Mouse (Mus musculus): Measurements from ENCODE around the gene Socs3. TPM values are rescaled to one million over a fixed set of nuclear protein-coding genes. Genes with fewer than 3 reads are reported as not detected.

The Socs3 gene
- total and polyA plus RNA-seq, 2 experiments, result 2.0 to 7.5 TPM

GRCm38 (mm10) chr11:117964294-117964693 lies 5.6 kb downstream of the Socs3 start:
- peak overlapping the region; percentile 72 for H3K27ac ChIP-seq (replicated peaks; ENCODE audit: insufficient read depth, low read depth, low read length)
- no peak overlapping the region for H3K4me3 ChIP-seq (ENCODE audit: insufficient read depth, low read depth, low read length)
- H3K79me2 ChIP-seq (ENCODE audit: control insufficient read depth, insufficient read depth, low read length), result peaks cover 21% of the 10 kb centered on the region
- no peak for TF ChIP-seq CTCF (IDR thresholded peaks at IDR 0.05; ENCODE audit: low read depth, low read length)
- no peaks in the 10 kb centered on the region; the same call in 1 of the 2 replicates for H3K36me3 ChIP-seq (ENCODE audit: control insufficient read depth, insufficient read depth, low read length)
- H3K4me1 ChIP-seq (ENCODE audit: control insufficient read depth, insufficient read depth, low read length), result peaks cover 62% of the 10 kb centered on the region
- 46% methylated on average over 1 of the region's 1 CpGs for WGBS
- DNase-seq (ENCODE audit: extremely low read depth, low read depth, low spot score), result no peak
- H3K27me3 ChIP-seq (ENCODE audit: control insufficient read depth, insufficient read depth, low read length), result no peaks in the 10 kb centered on the region
- H3K9ac ChIP-seq (ENCODE audit: low read depth, low read length), result no peak overlapping the region

DNA sequence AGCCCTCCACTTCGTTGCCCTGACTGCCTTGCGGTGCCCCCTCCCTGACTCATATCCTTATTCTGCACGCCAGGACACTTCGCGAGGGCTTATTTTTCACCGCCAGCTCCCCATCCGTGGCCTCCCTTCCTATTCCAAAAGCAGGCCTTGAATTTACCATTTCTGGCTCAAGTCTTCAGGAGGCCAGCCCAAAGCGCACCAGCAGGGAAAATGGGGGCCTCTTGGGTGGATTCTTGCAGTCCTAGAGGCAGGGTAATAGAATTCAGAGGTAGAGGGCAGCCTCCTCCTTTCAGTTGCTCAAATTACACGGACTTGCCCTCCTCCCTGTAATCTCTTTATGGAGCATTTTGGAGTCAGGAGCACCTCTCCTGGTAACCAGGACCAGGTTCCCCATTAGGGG lies 6.0 kb downstream of the Socs3 start:
- DNase-seq (ENCODE audit: extremely low read depth, low read depth, low spot score), result no peak
- no peaks in the 10 kb centered on the region; the same call in 1 of the 2 replicates for H3K36me3 ChIP-seq (ENCODE audit: control insufficient read depth, insufficient read depth, low read length)
- peak overlapping the region; percentile 72 for H3K27ac ChIP-seq (replicated peaks; ENCODE audit: insufficient read depth, low read depth, low read length)
- WGBS, result 12% methylated on average over 9 of the region's 9 CpGs
- H3K4me3 ChIP-seq (ENCODE audit: insufficient read depth, low read depth, low read length), result peak overlapping the region; percentile 48; the same call in 1 of the 2 replicates
- TF ChIP-seq POLR2A (IDR thresholded peaks at IDR 0.05; ENCODE audit: extremely low read depth, insufficient read depth, low read length) (no peak), CTCF (IDR thresholded peaks at IDR 0.05; ENCODE audit: low read depth, low read length) (no peak)
- peaks cover 64% of the 10 kb centered on the region for H3K4me1 ChIP-seq (ENCODE audit: control insufficient read depth, insufficient read depth, low read length)
- H3K9ac ChIP-seq (ENCODE audit: low read depth, low read length), result peak overlapping the region; percentile 71
- H3K27me3 ChIP-seq (ENCODE audit: control insufficient read depth, insufficient read depth, low read length), result no peaks in the 10 kb centered on the region
- peaks cover 20% of the 10 kb centered on the region for H3K79me2 ChIP-seq (ENCODE audit: control insufficient read depth, insufficient read depth, low read length)

GRCm38 (mm10) chr11:117963091-117963793 lies 6.6 kb downstream of the Socs3 start:
- TF ChIP-seq CTCF (IDR thresholded peaks at IDR 0.05; ENCODE audit: low read depth, low read length) (no peak), POLR2A (IDR thresholded peaks at IDR 0.05; ENCODE audit: extremely low read depth, insufficient read depth, low read length) (peak; percentile 57; the same call in 1 of the 2 replicates)
- Histone ChIP-seq H3K9ac (ENCODE audit: low read depth, low read length) (peak overlapping the region; percentile 71), H3K27ac (replicated peaks; ENCODE audit: insufficient read depth, low read depth, low read length) (peak overlapping the region; percentile 81), H3K4me1 (ENCODE audit: control insufficient read depth, insufficient read depth, low read length) (peaks cover 69% of the 10 kb centered on the region), H3K79me2 (ENCODE audit: control insufficient read depth, insufficient read depth, low read length) (peaks cover 14% of the 10 kb centered on the region), H3K36me3 (ENCODE audit: control insufficient read depth, insufficient read depth, low read length) (no peaks in the 10 kb centered on the region; the same call in 1 of the 2 replicates), H3K27me3 (ENCODE audit: control insufficient read depth, insufficient read depth, low read length) (no peaks in the 10 kb centered on the region), H3K4me3 (ENCODE audit: insufficient read depth, low read depth, low read length) (peak overlapping the region; percentile 48; the same call in 1 of the 2 replicates)
- DNase-seq (ENCODE audit: extremely low read depth, low read depth, low spot score), result peak; percentile 90
- WGBS, result under 1% methylated on average over 40 of the region's 40 CpGs

DNA sequence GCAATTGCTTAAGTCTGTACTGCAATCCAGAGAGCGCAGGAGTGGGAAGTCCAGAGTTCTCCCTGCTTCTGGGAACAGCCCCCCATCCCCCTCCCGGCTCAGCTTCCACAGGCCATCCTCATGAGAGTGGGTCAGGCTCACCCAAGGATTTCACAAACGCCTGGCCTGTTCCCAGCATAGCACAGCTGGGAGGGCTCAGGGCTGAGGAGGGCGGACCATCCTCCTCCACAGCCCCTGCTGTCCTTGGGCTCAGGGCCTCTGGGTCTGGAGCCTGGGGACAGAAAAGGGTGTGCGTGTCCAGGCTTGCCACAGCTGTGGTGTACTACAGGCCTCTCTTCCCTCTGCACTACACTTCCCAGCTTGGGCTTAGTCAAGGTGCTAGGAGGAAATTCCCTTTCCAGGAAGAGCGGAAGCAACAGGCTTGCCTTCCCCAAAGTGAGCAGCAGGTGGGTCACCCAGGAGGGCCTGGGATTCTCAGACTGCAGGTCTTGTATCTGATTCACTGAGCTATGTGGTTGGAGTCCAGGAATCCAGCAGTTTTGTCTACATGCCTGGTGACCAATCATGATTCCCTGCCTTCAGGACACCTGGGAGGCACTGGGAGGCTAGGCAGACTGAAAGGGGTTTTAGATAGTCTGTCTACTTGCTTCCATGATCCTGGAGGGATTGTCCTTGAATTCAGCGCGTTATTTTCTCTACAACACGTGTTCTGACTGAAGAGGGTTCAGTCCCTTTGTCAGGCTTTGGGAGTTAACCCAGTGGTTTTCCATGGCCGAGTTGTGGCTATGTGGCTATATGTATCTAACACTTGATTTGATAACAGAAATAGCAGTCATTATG lies 7.4 kb downstream of the Socs3 start:
- Histone ChIP-seq H3K79me2 (ENCODE audit: control insufficient read depth, insufficient read depth, low read length) (peaks cover 6% of the 10 kb centered on the region; the same call in 1 of the 2 replicates), H3K36me3 (ENCODE audit: control insufficient read depth, insufficient read depth, low read length) (no peaks in the 10 kb centered on the region; the same call in 1 of the 2 replicates), H3K9ac (ENCODE audit: low read depth, low read length) (peak overlapping the region; percentile 18), H3K27ac (replicated peaks; ENCODE audit: insufficient read depth, low read depth, low read length) (peak overlapping the region; percentile 81), H3K4me3 (ENCODE audit: insufficient read depth, low read depth, low read length) (no peak overlapping the region), H3K4me1 (ENCODE audit: control insufficient read depth, insufficient read depth, low read length) (peaks cover 66% of the 10 kb centered on the region), H3K27me3 (ENCODE audit: control insufficient read depth, insufficient read depth, low read length) (no peaks in the 10 kb centered on the region)
- WGBS, result 22% methylated on average over 10 of the region's 10 CpGs
- no peak for TF ChIP-seq POLR2A (IDR thresholded peaks at IDR 0.05; ENCODE audit: extremely low read depth, insufficient read depth, low read length)
- TF ChIP-seq CTCF (IDR thresholded peaks at IDR 0.05; ENCODE audit: low read depth, low read length), result no peak
- peak; percentile 87 for DNase-seq (ENCODE audit: extremely low read depth, low read depth, low spot score)

- Histone ChIP-seq H3K4me1 (ENCODE audit: control insufficient read depth, insufficient read depth, low read length) (peaks cover 49% of the 10 kb centered on the region), H3K9ac (ENCODE audit: low read depth, low read length) (no peak overlapping the region), H3K27me3 (ENCODE audit: control insufficient read depth, insufficient read depth, low read length) (no peaks in the 10 kb centered on the region)
Observed at GRCm38 (mm10) chr11:117960601-117961000, 9.2 kb downstream of the Socs3 start.

More at GRCm38 (mm10) chr11:117960601-117961000, 9.2 kb downstream of the Socs3 start:
- no peak overlapping the region for H3K27ac ChIP-seq (replicated peaks; ENCODE audit: insufficient read depth, low read depth, low read length)
- TF ChIP-seq CTCF (IDR thresholded peaks at IDR 0.05; ENCODE audit: low read depth, low read length) (no peak), POLR2A (IDR thresholded peaks at IDR 0.05; ENCODE audit: extremely low read depth, insufficient read depth, low read length) (no peak)
- DNase-seq (ENCODE audit: extremely low read depth, low read depth, low spot score), result no peak
- no peaks in the 10 kb centered on the region for H3K36me3 ChIP-seq (ENCODE audit: control insufficient read depth, insufficient read depth, low read length)
- H3K4me3 ChIP-seq (ENCODE audit: insufficient read depth, low read depth, low read length), result no peak overlapping the region
- H3K79me2 ChIP-seq (ENCODE audit: control insufficient read depth, insufficient read depth, low read length), result no peaks in the 10 kb centered on the region
